Mouse (Mus musculus) forebrain, embryonic 13.5 days (tissue): ENCODE data around the gene Nfe2l2. TPM values are rescaled to one million over a fixed set of nuclear protein-coding genes. Genes with fewer than 3 reads are reported as not detected.
"Not testable (repeated sequence)": the region's sequence is repeated elsewhere in the genome, so short reads cannot be mapped to it uniquely, and the experiment has no call there.

Source experiments
- ATAC-seq: fragments of 200-750 bp; cut with Nextera tagmentation; 2 replicates; pipeline ENCODE4 v1.8.0; 2017
- H3K27ac ChIP-seq: fragments of 300-500 bp; sonication (generic); 2 replicates; pipeline ENCODE4 v1.5.1; 2015; ENCODE audit warnings: inconsistent platforms, mild to moderate bottlenecking, moderate library complexity
- H3K27me3 ChIP-seq: fragments of 300-500 bp; sonication (generic); 2 replicates; pipeline ENCODE4 v1.6.1; 2015; ENCODE audit warnings: mild to moderate bottlenecking, inconsistent platforms
- H3K36me3 ChIP-seq: fragments of 300-500 bp; sonication (generic); 2 replicates; pipeline ENCODE4 v1.6.1; 2015; ENCODE audit warnings: mild to moderate bottlenecking, inconsistent platforms; ENCODE audit not compliant: poor library complexity, severe bottlenecking
- H3K4me1 ChIP-seq: fragments of 300-500 bp; sonication (generic); 2 replicates; pipeline ENCODE4 v1.6.1; 2015; ENCODE audit warnings: inconsistent platforms
- H3K4me2 ChIP-seq: fragments of 300-500 bp; sonication (generic); 2 replicates; pipeline ENCODE4 v1.6.1; 2015; ENCODE audit warnings: inconsistent platforms, mild to moderate bottlenecking, moderate library complexity
- H3K4me3 ChIP-seq: fragments of 300-500 bp; sonication (generic); 2 replicates; pipeline ENCODE4 v1.5.1; 2015; ENCODE audit warnings: mild to moderate bottlenecking, inconsistent platforms
- H3K9ac ChIP-seq: fragments of 300-500 bp; sonication (generic); 2 replicates; pipeline ENCODE4 v1.6.1; 2015; ENCODE audit warnings: mild to moderate bottlenecking, inconsistent platforms
- H3K9me3 ChIP-seq: fragments of 300-500 bp; sonication (generic); replicated peaks from 2 replicates; pipeline ENCODE4 v1.6.1; 2016; ENCODE audit warnings: inconsistent platforms
- WGBS: fragments of 180-500 bp; shearing (Covaris S2); methylation state at CpG from one replicate; pipeline ENCODE4 v1.1.7; 2015; 5-methylcytosine and 5-hydroxymethylcytosine counted together
- polyA plus RNA-seq: library from polyadenylated mRNA; unstranded; fragments of >200 nt; fragmentation: Nextera tagmentation; extraction: Ambion mirVana; gene quantifications from 2 replicates; pipeline ENCODE4 v1.2.1, GENCODE M21; 2015

The Nfe2l2 gene
- polyA plus RNA-seq, 1 experiment from 2014 or later = 15.9 TPM

DNA sequence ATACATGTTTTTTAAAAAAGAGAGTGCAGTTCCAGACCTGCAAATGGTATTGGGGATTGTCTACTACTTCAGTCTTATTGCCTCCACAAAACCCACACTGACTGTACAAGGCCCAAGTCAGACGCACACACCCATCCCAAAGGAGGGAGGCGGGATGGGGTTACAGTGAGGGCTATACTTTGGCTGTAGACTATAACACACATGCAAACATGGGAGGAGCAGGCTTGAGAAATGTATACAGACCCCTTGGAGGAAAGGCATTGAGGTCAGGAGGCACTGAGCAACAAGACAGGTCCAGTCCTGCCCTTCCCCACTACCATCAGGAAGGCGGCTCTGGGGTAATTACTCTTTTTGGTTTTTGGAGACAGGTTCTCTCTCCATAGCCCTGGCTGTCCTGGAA is 9.5 kb downstream of the Nfe2l2 start:
- WGBS = 92% methylated on average over 3 of the region's 3 CpGs
- not testable (repeated sequence) for H3K4me2 ChIP-seq, H3K27me3 ChIP-seq, H3K4me1 ChIP-seq, H3K4me3 ChIP-seq, H3K9ac ChIP-seq, H3K27ac ChIP-seq, ATAC-seq, H3K36me3 ChIP-seq, H3K9me3 ChIP-seq

DNA sequence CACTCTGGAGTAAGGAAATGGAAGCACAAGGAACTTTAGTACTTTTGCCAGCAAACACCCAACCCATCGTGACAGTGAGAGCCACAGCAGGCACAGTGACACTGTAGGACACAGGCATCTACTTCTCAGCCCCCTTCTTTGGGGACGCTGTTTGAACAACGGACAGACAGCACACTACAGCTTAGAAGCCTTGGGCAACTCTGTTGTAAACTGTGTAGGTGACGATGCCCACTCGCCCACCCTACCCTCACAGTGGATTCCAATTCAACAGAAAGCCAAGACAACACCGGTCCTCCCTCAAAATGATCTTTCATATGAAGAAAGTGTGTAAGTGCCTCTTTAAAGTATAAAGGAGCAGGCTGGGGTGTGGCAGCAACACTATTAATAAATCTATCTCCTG is 12.1 kb downstream of the Nfe2l2 start:
- 0 out of 2 replicates have a peak, but pooled peaks cover 5% of the 10 kb centered on the region for H3K4me1 ChIP-seq
- no peaks in the 10 kb centered on the region for H3K27me3 ChIP-seq
- no peak for ATAC-seq
- no peak overlapping the region for H3K4me3 ChIP-seq
- H3K9me3 ChIP-seq = no peaks in the 10 kb centered on the region
- no peak overlapping the region for H3K27ac ChIP-seq
- 91% methylated on average over 6 of the region's 6 CpGs for WGBS
- H3K36me3 ChIP-seq = no peaks in the 10 kb centered on the region
- H3K4me2 ChIP-seq = no peak overlapping the region
- no peak overlapping the region for H3K9ac ChIP-seq

DNA sequence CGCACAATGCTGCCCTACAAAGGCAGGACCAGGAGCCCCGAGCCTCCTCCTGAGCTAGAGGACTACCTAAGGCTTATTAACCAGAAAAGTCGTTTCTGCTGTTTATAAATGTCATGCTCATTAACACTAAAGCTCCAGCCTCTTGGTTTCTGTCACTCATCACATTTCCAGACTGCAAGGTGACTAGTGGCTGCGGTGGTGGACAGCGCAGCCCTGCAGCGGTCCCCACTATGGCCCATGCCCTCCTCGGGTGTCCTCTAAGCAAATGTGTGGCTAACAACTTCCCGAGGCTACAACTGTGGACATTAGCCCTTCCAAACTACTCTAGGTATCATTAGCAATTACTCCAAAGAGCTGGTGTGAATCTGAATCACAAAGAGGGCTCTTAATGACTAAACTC is 13.1 kb downstream of the Nfe2l2 start:
- 70% methylated on average over 8 of the region's 8 CpGs for WGBS
- no peak for ATAC-seq
- H3K36me3 ChIP-seq = no peaks in the 10 kb centered on the region
- H3K9me3 ChIP-seq = no peaks in the 10 kb centered on the region
- no peak overlapping the region for H3K4me2 ChIP-seq
- H3K9ac ChIP-seq = no peak overlapping the region
- no peaks in the 10 kb centered on the region for H3K27me3 ChIP-seq
- H3K4me1 ChIP-seq = 0 out of 2 replicates have a peak, but pooled peaks cover 5% of the 10 kb centered on the region
- H3K27ac ChIP-seq = no peak overlapping the region
- no peak overlapping the region for H3K4me3 ChIP-seq

DNA sequence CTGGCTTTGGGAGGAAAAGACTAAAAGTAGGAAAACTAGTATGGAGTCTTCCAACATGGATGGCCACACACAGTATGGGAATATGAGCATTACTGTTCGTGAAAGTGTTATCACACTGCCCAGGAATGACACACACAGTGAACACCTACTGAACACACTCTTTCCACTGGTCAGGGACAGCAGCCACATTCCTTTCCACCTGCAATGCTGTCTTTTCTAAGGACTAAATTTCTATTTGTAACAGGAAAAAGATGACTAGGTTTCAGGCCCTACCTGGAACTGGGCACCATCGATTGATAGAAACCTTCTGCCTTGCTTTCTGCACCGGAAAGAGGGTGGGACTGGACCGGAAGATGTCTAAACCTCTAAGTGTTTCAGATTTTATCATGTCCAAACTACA is 13.8 kb downstream of the Nfe2l2 start:
- Histone ChIP-seq H3K36me3 (no peaks in the 10 kb centered on the region), H3K4me3 (no peak overlapping the region), H3K9ac (no peak overlapping the region), H3K4me1 (0 out of 2 replicates have a peak, but pooled peaks cover 5% of the 10 kb centered on the region), H3K9me3 (no peaks in the 10 kb centered on the region), H3K27me3 (no peaks in the 10 kb centered on the region), H3K27ac (no peak overlapping the region), H3K4me2 (no peak overlapping the region)
- no peak for ATAC-seq
- 96% methylated on average over 4 of the region's 4 CpGs for WGBS

DNA sequence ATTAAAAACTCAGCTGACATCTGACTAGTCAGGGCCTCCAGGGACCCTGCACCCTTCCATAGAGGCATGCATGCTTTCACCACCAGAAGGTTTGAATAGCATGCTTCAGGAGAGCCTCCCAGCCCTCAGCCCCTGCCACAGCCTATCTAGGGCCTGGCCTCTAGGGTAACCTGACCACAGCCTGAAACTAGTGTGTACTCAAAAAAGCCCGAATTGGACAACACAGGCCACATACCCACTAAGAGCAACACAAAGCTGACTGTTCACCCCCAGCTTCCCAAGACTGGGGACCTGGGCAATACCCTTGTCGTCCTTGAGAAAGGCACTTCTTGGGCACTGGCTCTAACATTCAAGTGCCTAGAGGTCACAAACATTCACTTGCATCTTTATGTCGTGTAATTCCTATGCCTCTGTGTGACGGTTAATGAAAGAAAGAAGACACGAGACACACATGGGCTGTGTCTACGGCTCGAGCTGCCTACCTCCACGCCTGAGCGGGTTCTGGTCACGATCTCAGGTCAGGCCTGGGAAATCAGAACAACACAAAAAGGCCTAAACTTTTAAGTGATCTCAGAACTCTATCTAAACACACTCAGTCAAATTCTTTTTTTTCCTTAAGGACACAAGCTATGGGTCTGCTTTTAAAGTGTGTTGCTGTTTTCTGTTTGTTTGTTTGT is 14.8 kb downstream of the Nfe2l2 start:
- H3K27me3 ChIP-seq = no peaks in the 10 kb centered on the region
- no peak overlapping the region for H3K4me2 ChIP-seq
- no peak overlapping the region for H3K27ac ChIP-seq
- no peak overlapping the region for H3K9ac ChIP-seq
- H3K9me3 ChIP-seq = no peaks in the 10 kb centered on the region
- H3K4me3 ChIP-seq = no peak overlapping the region
- H3K36me3 ChIP-seq = no peaks in the 10 kb centered on the region
- WGBS = 83% methylated on average over 10 of the region's 10 CpGs
- no peak for ATAC-seq
- H3K4me1 ChIP-seq = 0 out of 2 replicates have a peak, but pooled peaks cover 5% of the 10 kb centered on the region

DNA sequence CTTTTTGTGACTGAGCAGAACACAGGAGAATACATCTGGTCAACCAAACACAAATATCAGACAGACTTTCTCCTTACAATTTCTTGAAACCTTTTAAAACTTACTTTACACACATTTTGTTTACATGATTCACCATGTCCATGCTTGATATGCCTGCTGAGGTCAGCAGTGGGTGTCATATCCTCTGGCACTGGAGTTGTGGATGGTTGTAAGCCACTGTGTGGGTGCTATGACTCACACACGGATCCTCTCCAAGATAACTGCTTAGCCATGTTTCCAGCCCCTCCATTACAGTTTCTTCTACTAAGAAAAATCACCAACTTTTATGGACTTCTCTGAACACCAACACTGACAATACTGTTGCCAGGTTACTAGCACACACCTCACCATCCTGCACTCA is 15.5 kb downstream of the Nfe2l2 start:
- WGBS = 86% methylated on average over 1 of the region's 1 CpGs
- H3K27ac ChIP-seq = no peak overlapping the region
- no peaks in the 10 kb centered on the region for H3K9me3 ChIP-seq
- no peak overlapping the region for H3K4me3 ChIP-seq
- no peak overlapping the region for H3K4me2 ChIP-seq
- no peak overlapping the region for H3K9ac ChIP-seq
- 0 out of 2 replicates have a peak, but pooled peaks cover 5% of the 10 kb centered on the region for H3K4me1 ChIP-seq
- ATAC-seq = no peak
- no peaks in the 10 kb centered on the region for H3K36me3 ChIP-seq
- no peaks in the 10 kb centered on the region for H3K27me3 ChIP-seq

DNA sequence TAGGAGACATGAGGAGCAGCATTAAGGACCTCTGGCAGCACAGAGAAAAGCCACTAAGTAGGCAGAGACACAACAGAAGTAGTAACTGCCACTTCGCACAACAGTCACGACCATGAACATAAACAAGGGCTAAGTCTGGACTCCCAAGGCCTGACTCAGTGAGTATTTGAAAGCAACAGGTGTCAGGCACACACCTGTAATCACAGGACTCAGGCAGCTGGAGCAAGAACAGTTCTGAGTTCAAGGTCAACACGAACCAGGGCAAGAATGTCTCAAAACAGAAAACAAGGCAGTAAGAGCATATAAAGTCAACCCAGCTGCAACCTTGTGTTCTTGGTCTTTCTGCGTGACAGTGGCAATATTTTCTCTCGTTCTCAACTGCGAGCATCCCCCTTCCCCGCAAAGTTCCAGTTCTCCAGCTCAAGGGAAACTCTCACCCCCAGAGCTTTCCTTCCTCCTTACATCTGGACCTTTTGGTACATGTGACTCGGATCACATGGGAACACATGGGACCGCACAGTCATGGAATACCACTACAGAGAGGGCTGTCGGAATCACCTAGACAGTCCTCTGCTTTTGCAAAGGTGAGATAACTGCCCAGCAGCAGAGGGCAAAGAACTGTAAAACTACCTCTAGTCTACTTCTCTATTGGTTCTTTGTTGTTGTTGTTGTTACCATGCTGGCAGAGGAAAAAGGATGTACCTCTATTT is 17.2 kb downstream of the Nfe2l2 start:
- 94% methylated on average over 10 of the region's 10 CpGs for WGBS
- no peaks in the 10 kb centered on the region for H3K36me3 ChIP-seq
- H3K9ac ChIP-seq = no peak overlapping the region
- no peaks in the 10 kb centered on the region for H3K9me3 ChIP-seq
- H3K4me1 ChIP-seq = no peaks in the 10 kb centered on the region
- ATAC-seq = no peak
- no peak overlapping the region for H3K4me3 ChIP-seq
- no peak overlapping the region for H3K4me2 ChIP-seq
- no peaks in the 10 kb centered on the region for H3K27me3 ChIP-seq
- H3K27ac ChIP-seq = no peak overlapping the region

DNA sequence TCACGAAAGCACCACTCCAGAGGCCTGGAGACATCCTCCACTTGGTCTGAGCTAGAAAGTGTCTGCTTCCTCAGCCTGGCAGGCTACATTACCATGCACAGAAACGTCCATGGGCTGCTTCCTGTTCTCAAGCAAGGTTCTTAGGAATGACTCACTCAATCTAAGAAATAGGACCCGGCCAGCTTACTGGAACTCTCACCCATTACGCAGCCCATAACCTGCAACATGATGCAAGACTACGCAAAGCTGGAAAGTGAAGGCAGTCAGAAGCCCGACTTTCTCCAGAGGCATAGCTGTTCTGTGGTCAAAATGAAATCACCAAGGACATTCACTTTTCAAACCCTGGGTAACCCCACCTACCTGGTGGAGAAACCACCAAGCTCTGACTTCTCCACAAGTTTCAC is 19.0 kb downstream of the Nfe2l2 start:
- WGBS = 86% methylated on average over 6 of the region's 6 CpGs
- Histone ChIP-seq H3K27ac (no peak overlapping the region), H3K4me3 (no peak overlapping the region), H3K36me3 (no peaks in the 10 kb centered on the region), H3K4me2 (no peak overlapping the region), H3K9me3 (no peaks in the 10 kb centered on the region), H3K9ac (no peak overlapping the region), H3K27me3 (no peaks in the 10 kb centered on the region), H3K4me1 (no peaks in the 10 kb centered on the region)
- no peak for ATAC-seq

DNA sequence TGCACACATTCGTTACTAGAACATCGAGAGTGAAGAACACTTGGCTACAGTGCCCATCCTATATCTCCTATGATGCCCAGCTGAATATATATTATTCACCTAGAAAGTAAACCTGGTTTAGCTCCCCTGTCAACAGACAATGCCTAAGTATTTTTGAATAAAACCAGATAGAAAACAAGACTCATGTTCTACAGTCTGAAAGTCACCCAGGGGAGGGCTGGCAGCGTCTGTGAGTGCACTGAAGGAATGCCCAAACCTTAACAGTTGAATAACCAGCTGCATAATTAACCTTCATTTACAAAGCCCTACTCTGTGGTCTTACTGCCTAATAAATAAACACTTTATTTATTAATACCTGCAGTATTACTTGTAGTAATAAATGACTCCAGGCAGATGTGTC is 19.9 kb downstream of the Nfe2l2 start:
- no peak overlapping the region for H3K4me3 ChIP-seq
- WGBS = 79% methylated on average over 3 of the region's 3 CpGs

DNA sequence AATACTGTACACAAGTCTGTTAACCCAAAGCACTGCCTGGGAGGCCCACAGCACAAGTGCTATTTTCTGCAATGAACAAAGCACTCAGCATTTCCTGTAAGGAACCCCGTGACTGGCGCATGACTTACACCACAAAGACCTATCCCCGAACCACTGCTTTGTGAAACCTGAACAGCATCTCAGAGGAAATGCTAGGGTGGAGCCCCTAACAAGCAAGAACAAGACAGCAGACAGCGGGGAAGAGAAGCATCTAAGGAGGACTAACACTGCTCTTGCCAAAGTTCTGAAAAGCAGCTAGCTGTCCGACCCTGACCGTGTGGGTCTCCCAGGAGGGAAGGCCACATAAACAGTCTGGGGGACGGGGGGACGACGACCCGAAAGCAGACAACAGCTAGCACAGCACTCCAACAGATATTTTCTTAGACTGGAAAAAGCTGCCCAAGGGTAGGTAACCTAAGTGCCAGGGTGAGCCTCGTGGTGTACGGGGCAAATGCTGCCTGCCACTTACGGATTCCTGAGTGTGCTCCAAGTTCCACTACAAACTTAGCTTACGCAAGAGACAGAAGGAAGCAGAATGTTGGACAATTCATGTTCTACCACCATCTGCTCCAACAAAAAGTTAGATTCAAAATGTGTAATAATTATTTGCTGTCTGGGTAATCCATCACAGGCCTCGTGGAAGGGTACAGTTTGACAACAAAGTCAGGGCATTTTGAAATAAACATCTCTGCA is 21.3 kb downstream of the Nfe2l2 start:
- no peak overlapping the region; the same call in 1 of the 2 replicates for H3K27ac ChIP-seq

More for the DNA sequence above, 19.9 kb downstream of the Nfe2l2 start:
- ATAC-seq = no peak
- H3K36me3 ChIP-seq = no peaks in the 10 kb centered on the region
- no peak overlapping the region for H3K27ac ChIP-seq
- H3K4me1 ChIP-seq = no peaks in the 10 kb centered on the region
- no peak overlapping the region for H3K9ac ChIP-seq
- no peak overlapping the region for H3K4me2 ChIP-seq
- H3K9me3 ChIP-seq = no peaks in the 10 kb centered on the region
- H3K27me3 ChIP-seq = no peaks in the 10 kb centered on the region

DNA sequence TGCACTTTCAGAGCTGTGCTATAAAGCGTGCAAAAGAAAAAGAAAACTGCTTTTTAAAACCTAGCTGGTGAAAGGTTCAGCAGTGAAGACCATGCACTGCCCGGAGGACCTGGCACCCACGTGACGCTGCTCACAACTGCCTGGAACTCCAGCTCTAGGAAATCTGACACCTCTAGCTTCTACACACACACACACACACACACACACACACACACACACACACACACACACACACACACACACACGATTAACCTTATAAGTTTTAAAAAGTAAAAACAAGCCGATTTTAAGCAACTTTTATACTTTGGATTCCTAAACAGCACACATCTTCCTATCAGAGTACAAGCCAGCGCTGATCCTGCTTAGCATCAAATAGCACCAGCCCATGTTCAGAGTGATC is 23.0 kb downstream of the Nfe2l2 start:
- no peaks in the 10 kb centered on the region for H3K27me3 ChIP-seq
- H3K4me2 ChIP-seq = no peak overlapping the region
- H3K9ac ChIP-seq = no peak overlapping the region
- no peak overlapping the region for H3K27ac ChIP-seq
- no peak for ATAC-seq
- no peak overlapping the region for H3K4me3 ChIP-seq
- H3K4me1 ChIP-seq = no peaks in the 10 kb centered on the region
- H3K9me3 ChIP-seq = no peaks in the 10 kb centered on the region
- H3K36me3 ChIP-seq = peaks cover 16% of the 10 kb centered on the region
- WGBS = 77% methylated on average over 7 of the region's 7 CpGs

More for the DNA sequence above, 21.3 kb downstream of the Nfe2l2 start:
- H3K9me3 ChIP-seq = no peaks in the 10 kb centered on the region
- no peaks in the 10 kb centered on the region for H3K27me3 ChIP-seq
- H3K4me2 ChIP-seq = no peak overlapping the region
- 76% methylated on average over 15 of the region's 15 CpGs for WGBS
- 0 out of 2 replicates have a peak, but pooled peaks cover 8% of the 10 kb centered on the region for H3K36me3 ChIP-seq
- ATAC-seq = no peak
- H3K4me1 ChIP-seq = no peaks in the 10 kb centered on the region
- no peak overlapping the region for H3K9ac ChIP-seq
- no peak overlapping the region for H3K4me3 ChIP-seq

DNA sequence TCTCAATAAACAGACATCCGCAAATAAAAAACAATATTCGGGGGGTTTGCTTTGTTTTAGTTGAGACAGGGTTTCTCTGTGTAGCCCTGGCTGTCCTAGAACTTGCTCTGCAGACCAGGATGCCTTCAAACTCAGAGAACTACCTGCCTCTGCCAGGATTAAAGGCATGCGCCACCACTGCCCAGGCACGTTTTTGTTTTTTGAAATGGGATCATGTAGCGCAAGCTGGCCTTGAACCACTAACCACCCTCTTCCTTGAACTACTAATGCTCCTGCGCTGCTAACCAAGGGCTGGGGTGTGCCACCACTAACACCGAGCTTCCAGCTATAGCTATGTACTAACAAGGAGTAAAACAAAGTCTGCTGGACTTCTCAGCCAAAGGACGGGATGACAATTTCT is 24.5 kb downstream of the Nfe2l2 start:
- Histone ChIP-seq H3K36me3 (peaks cover 24% of the 10 kb centered on the region), H3K9ac (no peak overlapping the region), H3K9me3 (no peaks in the 10 kb centered on the region), H3K4me2 (no peak overlapping the region), H3K4me3 (no peak overlapping the region), H3K27ac (no peak overlapping the region), H3K4me1 (no peaks in the 10 kb centered on the region), H3K27me3 (no peaks in the 10 kb centered on the region)
- 94% methylated on average over 8 of the region's 8 CpGs for WGBS
- ATAC-seq = no peak
